Mouse (Mus musculus): ENCODE measurements around the gene Papss1.
A peak's percentile ranks its signal among the peaks of the same experiment; 100 is the strongest.

Gene Papss1

GRCm38 (mm10) chr3:131634091-131634490, 69.5 kb downstream of the Papss1 start:
- DNase-seq (ENCODE audit: low spot score) = no peak

GRCm38 (mm10) chr3:131636126-131636525, 71.6 kb downstream of the Papss1 start:
- DNase-seq (ENCODE audit: low spot score) = no peak

- DNase-seq (ENCODE audit: low spot score) = no peak
Measured at GRCm38 (mm10) chr3:131637008-131637407, 72.4 kb downstream of the Papss1 start.

- DNase-seq (ENCODE audit: low spot score) = no peak
Measured at GRCm38 (mm10) chr3:131637664-131638063, 73.1 kb downstream of the Papss1 start.

- no peak for DNase-seq (ENCODE audit: low spot score)
Measured at GRCm38 (mm10) chr3:131638216-131638615, 73.6 kb downstream of the Papss1 start.

GRCm38 (mm10) chr3:131642681-131643292, 78.2 kb downstream of the Papss1 start:
- peak; percentile 26 for DNase-seq (ENCODE audit: low spot score)

- DNase-seq (ENCODE audit: low spot score) = no peak
Measured at GRCm38 (mm10) chr3:131645203-131645602, 80.6 kb downstream of the Papss1 start.

GRCm38 (mm10) chr3:131654366-131654765, 89.8 kb downstream of the Papss1 start:
- no peak for DNase-seq (ENCODE audit: low spot score)

GRCm38 (mm10) chr3:131656032-131656431, 91.5 kb downstream of the Papss1 start:
- no peak for DNase-seq (ENCODE audit: low spot score)

- no peak for DNase-seq (ENCODE audit: low spot score)
Measured at GRCm38 (mm10) chr3:131660126-131660525, 95.6 kb downstream of the Papss1 start.

GRCm38 (mm10) chr3:131660629-131661028, 96.1 kb downstream of the Papss1 start:
- no peak for DNase-seq (ENCODE audit: low spot score)

- DNase-seq (ENCODE audit: low spot score) = no peak
Measured at GRCm38 (mm10) chr3:131662589-131663148, 98.1 kb downstream of the Papss1 start.

GRCm38 (mm10) chr3:131669910-131670309, 105.3 kb downstream of the Papss1 start:
- no peak for DNase-seq (ENCODE audit: low spot score)

- DNase-seq (ENCODE audit: low spot score) = no peak
Measured at GRCm38 (mm10) chr3:131686106-131686505, 121.5 kb downstream of the Papss1 start.

GRCm38 (mm10) chr3:131689949-131690348, 125.4 kb downstream of the Papss1 start:
- no peak for DNase-seq (ENCODE audit: low spot score)

GRCm38 (mm10) chr3:131690543-131690942, 126.0 kb downstream of the Papss1 start:
- DNase-seq (ENCODE audit: low spot score) = no peak

GRCm38 (mm10) chr3:131691202-131691601, 126.6 kb downstream of the Papss1 start:
- DNase-seq (ENCODE audit: low spot score) = no peak
